Mouse (Mus musculus) MN1 (cell line): Measurements from ENCODE around the gene Ntn1.
A peak's percentile ranks its signal among the peaks of the same experiment; 100 is the strongest.

Experiments
- DNase-seq: peaks from one replicate; pipeline ENCODE4 v3.0.0-alpha.2; 2016; ENCODE audit warnings: low spot score

Gene Ntn1

GRCm38 (mm10) chr11:68330398-68331116 is 70.1 kb downstream of the Ntn1 start:
- DNase-seq: no peak

DNA sequence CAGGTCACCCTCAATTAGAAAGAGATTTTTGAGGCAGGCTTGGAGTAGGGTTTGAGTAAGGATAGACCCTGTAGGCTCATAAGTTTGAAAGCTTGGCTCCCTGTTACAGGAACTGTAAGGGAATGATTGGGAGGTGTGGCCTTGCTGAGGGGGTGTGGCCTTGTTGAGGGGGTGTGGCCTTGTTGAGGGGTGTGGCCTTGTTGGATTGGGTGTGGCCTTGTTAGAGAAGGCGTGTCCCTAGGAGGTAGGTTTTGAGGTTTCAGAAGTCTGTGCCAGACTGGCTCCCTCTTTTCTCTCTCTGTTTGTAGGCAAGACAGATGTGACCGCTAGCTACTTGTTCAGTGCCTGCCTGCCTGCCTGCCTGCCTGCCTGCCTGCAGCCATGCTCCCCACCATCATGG is 75.8 kb downstream of the Ntn1 start:
- no peak for DNase-seq

DNA sequence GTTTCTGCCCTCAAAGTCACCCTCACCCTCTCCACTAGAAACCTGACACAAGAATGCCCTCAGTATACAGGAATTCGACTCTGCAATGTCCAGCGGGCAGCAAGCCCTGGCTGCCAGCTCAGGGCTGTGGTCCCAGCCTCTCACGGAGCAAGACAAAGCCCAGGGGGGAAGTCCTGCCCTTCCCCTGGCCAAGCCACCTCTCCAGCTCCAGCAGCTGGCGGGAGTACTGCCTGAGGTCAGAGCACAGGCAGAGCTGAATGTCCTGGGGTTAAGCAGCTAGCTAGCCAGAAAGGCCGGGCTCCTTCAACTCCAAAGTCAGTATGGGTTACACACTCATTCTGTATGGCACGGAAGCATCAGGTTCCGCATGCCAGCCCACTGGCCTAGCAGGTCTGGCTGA is 79.2 kb downstream of the Ntn1 start:
- no peak for DNase-seq

GRCm38 (mm10) chr11:68315551-68316130 is 85.0 kb downstream of the Ntn1 start:
- no peak for DNase-seq

GRCm38 (mm10) chr11:68313861-68314260 is 86.8 kb downstream of the Ntn1 start:
- peak; percentile 7 for DNase-seq

- no peak for DNase-seq
Measured at GRCm38 (mm10) chr11:68313065-68313464, 87.6 kb downstream of the Ntn1 start.

- no peak for DNase-seq
Measured at GRCm38 (mm10) chr11:68308911-68309580, 91.6 kb downstream of the Ntn1 start.

- no peak for DNase-seq
Measured at GRCm38 (mm10) chr11:68305997-68306396, 94.6 kb downstream of the Ntn1 start.

DNA sequence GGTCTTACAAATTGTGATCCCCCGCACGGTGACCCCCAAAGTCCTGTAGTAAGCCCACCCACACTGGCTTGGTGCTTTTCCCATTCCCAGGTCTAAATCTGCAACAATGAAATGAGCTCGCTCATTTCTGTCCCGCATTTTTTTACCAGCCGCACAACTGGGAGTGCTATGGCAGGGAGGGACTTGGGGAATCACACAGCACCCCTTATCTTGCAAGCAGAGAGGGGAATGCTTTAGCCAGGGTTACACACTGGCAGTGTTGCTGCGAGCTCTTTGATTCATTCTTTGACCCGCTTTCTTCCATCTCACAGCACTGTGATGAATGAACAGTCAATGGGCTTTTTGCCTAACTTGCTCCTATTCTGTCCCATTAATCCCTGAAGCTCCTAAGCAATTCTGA is 98.3 kb downstream of the Ntn1 start:
- no peak for DNase-seq

DNA sequence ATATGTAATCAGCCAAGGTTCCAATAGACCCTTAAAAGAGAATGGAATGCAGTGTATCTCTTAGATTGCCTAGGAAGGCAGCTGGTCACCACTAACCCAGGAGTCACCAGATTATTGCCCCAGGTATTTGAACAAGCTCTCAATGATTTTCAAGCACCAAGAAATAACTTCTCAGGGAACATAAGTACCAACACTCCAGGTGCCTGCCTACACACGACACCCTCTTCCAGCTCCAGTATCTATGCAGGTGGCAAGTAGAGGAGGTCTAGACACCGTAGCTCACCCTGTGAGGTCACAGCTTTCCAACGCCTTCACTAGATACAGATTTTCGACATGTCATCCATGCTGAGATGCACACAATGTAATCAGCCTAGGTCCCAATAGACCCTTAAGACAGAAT is 99.0 kb downstream of the Ntn1 start:
- DNase-seq: no peak

DNA sequence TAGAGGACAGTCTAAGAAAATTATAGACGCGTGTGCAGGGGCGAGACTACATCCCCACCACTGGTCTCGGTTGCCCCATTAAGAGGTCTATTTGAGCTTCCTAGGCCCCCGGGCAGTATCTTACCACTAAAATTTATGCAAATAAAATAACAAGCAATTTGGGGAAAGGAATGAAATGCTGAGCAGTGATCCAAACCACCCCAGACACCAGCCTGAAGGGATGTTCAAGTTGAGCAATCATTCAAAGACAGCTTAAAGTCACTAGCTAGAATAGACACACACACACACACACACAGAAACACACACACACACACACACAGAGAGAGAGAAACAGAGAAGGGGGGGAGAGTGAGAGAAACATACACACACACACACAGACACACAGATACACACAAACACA is 105.1 kb downstream of the Ntn1 start:
- no peak for DNase-seq

DNA sequence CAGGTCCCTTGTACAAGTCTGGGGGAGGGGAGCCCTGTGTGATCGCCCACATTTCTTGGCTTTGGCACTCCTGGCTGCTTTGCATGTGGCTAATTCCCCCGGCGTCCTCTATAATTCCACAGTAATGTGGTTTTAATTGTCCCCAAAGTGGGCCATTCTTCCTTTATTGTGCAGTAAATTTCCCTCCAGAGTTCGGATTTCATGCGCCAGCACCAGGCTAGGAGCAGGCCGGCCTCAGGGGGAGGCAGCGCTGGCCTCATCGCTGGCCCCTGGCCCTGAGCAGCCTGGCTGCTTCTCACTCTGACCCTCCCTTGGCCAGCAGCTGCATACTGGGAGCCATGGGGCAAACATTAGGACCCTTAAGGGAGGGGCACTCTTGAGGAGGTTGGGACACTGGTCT is 110.0 kb downstream of the Ntn1 start:
- no peak for DNase-seq

- DNase-seq: no peak
Measured at GRCm38 (mm10) chr11:68287331-68287730, 113.3 kb downstream of the Ntn1 start.

- no peak for DNase-seq
Measured at GRCm38 (mm10) chr11:68286142-68286808, 114.3 kb downstream of the Ntn1 start.

- DNase-seq: no peak
Measured at GRCm38 (mm10) chr11:68285754-68286141, 114.9 kb downstream of the Ntn1 start.

- DNase-seq: no peak
Measured at GRCm38 (mm10) chr11:68280001-68280510, 120.6 kb downstream of the Ntn1 start.

DNA sequence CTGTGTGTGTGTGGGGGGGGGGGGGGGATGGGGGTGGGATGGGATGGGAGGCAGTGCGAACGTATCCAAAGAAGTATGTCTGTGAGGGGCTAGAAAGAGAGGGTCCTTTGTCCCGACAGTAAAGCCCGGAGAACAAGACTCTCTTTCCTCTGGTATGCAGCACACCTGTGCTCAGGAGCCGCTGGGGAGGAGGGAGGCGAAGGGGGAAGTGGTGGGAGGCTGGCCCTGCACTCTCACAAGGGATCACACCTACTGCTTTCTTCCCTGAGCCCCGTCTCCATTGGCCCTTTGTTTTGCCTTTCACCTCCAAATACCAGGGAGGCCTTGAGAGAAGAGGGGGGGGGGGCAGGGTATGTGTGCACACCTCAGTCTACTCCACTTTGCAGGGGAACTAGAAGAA is 123.7 kb downstream of the Ntn1 start:
- DNase-seq: no peak

GRCm38 (mm10) chr11:68274331-68274811 is 126.3 kb downstream of the Ntn1 start:
- no peak for DNase-seq

DNA sequence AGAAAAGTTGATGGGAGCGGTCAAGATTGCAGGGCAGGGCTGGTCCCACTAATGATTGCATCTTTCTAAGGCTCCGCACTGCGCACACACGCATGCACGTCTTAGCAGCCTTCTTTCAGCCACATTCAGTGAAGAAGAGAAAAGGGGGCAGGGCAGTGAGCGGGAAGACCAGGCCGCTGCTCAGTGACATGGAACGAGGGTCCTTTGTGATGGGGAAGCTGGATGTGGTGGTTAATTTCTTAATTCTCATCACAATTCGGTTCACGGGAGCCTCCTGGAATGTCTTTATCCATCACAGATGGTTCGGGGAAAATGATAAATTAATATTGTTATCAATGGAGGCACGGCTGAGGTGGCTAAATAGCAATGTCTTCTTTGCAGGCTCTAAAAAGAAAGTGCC is 126.8 kb downstream of the Ntn1 start:
- no peak for DNase-seq

DNA sequence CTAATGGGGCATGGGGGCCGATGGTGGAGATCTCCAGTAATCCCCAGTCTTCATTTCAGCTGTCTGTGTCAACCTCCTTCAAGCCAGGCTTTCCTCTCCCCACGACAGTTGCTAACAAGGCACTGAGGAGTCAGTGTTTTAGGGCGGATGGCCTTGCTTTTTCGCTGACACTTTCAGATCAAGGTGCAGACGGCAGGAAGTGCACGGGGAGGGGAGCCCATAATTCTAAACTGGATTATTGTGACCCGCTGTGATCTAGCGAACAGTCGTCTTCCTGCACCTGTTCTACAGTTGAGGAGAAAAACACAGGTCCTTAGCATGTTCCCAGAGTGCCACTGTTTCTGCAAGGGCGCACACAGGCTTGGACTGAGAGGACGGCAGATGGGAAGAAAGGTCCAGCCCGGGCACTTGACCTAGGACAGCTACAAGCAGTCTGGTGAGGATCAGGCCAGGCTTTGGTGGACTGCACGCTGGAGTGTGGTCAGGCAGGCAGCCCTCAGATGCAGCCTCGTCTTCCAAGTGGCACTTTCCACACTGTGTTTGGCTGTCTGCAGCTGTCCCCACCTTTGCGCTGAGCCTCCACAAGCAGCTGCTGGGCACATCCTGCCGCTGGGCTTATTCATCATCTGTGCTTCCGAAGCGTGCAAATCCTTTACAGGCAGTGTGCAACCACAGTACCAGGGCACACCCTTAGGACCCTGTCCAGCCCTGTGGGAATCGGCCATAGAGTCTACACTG is 129.7 kb downstream of the Ntn1 start:
- DNase-seq: peak; percentile 43

DNA sequence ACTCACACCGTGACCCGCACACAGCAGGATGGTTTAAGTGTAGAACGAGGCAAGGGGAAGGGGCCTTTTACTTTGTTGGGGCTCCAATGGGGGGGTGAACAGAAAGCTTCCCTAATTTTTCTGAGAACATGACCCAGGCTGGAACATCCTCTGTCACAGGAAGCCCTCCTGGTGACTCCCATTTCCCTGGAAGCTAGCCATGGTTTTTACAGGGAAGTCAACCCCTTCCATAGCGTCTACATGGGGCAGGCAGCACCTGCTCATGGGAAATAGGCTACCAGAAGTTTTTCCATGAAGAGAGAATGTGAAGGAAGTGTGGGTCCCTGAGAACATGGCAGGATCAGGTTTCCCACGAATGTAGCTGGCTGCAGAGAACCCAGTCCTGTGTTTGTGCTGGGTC is 136.3 kb downstream of the Ntn1 start:
- DNase-seq: no peak

GRCm38 (mm10) chr11:68263100-68263499 is 137.5 kb downstream of the Ntn1 start:
- DNase-seq: no peak
